Mouse (Mus musculus) adrenal gland, adult 18-20 months (tissue): ENCODE measurements around the gene Klhdc7b. TPM values are rescaled to one million over a fixed set of nuclear protein-coding genes. Genes with fewer than 3 reads are reported as not detected.

ENCODE experiments used
- DNase-seq, 2 experiments: peaks; one replicate each; pipeline ENCODE4 v3.0.0; 2021 to 2022; ENCODE audit warnings: low spot score in 2 of 2
- total RNA-seq, 2 experiments: library from RNA; stranded (reverse); gene quantifications; 1 replicate in 1 of 2; 2 replicates in 1 of 2; pipeline ENCODE4 v1.2.3; 2021

Gene Klhdc7b
- total RNA-seq, 2 experiments from 2014 or later: not detected

DNA sequence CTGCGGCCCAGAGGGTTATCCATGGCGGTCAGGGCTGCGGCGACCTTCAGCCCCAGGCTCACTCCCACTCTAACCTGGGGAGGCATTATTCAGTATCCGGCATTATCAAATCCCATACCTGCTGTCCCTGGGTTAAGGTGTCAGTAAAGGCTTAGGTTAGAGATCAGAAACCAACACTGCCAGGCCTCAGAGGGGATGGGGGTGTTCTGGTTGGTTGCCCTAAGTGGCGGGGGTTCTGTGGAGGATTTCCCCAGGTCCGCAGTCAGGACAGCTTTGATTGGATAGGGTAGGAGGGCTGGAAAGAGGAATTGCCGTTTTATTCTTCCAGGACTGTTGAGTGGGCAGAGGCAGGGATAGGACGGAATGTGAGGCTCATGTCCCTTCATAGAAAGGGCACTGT lies 10.4 kb upstream of the Klhdc7b start:
- DNase-seq: no peak

DNA sequence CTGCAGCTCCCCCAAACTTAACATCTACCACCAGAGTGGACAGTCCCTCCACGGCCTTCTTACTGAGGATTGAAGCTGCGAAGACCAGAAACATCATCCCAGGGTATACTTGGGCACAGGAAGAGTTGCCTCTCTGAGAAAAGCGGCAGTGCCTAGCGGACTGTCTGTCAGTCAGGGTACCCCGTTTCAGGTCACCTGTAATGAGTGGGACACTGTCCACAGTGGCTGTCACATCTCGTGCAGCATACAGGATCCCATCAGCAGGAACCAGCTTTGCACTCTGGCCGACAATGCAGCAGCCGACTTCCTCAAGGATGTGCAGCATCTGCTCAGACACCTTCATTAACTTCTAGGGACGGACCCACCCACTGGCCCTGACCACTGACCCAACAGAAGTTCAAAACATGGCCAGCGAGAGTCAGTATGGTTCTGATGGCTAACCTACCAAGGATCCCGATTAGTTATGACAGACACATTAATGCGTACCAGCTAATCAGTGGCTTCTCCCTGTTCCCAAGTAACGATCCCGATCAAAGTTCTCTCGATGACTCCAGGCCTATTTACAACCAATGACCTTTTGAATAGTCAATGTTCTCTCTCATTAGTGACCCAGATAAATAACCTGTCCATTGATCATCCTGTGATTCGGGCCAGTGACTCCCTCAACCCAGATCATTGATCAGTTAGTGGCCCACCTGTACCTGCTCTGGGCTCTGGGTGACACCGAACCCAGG lies 9.7 kb upstream of the Klhdc7b start:
- DNase-seq: no peak

DNA sequence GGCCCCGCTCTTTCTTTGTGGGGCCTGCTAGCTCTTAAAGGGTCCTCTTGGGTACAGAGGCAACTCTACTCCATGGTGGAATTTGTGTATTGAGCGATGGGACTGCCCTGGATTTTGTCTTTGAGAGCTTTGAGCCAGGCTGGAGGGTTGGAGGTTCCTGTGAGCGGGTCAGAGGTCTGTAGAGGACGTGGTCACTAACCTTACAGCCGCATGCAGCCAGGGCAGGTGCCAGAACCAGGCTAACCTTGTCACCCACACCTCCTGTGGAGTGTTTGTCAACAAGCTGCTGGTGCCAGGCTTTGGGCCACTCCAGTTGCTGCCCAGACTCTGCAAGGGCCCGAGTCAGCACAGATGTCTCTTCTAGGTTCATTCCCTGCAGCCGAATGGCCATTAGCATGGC lies 8.7 kb upstream of the Klhdc7b start:
- no peak for DNase-seq

DNA sequence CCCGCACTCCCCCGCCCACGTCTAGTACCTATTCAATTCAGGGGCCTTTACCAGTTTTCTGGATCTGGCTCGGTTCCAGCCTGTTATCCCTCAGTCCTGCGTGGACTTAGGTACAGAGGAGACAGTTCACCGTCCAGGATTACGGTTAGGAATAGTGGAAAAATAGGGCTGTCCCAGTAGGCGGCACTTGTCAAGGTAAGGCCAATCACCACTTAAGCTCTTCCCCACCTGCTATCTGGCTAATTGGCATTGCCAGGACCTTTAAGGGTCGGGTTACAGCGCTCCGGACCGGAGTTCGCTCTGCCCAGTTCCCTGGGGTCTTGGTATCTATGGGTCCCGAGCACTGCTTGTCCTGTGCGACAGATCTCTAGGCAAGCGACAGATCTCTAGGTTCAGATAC lies 7.8 kb upstream of the Klhdc7b start, which contains the start of gene Tymp:
Gene Tymp (minus strand): TSS at position 83 of the 400 bp plus-strand sequence.
- DNase-seq: no peak

DNA sequence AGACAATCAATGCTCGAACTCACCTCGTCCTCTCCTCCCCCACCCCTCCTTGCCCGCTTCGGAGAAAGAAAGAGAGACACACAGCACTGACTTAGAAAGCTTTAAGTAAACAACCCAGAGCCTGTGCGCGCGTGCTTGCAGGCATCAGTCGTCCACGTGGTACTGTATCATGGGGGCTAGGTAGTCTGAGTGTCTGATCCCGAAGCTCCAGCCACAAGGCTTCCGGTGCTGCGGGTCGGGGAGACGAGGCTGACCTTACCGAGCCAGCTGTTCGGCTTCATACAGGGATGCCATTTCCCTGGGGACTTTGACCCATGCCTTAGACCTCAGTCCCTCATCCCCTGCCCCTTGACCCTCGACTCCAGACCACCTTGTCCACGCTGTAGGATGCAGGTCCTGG lies 7.4 kb upstream of the Klhdc7b start:
- no peak for DNase-seq

DNA sequence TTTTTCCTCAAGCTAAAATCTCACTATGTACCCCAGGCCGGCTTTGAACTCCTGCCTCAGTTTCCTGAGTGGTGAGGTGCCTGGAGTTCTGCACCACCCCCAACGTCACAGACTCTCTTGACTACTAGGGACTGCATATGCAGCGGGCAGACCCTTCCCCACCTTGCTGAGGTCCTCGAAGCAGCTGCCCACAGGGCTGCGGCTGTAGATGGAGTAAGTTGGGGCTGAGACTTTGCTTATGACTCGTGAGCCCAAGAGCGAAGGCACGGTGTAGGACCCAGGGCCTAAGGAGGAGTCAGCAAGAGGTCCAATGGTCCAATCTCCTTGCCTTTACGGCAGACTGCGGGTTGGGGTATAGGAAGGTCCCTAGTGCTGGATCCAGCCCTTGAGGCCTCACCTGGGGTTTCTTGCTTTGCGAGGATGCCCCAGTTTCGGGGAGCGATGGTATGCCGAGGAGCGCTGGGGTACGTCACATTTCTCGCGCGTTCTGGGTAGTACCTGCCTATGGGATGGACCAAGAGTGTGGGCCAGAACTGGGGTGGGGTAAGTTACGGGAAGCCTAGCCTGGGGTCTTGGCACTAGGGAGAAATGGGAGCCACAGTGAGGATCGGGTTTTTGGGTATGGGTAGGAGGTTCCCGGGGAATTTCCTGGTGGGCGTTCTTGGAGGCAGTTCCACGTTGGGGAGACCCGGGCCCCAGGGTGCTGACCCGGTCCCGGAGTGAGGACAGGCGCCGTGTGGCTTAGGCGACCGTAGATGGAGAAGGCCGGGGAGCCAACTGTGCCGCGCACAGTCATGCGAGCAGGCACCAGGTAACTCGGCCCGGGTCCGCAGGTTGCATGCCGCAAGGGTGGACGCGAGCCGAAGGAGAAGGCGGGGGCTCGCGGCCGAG lies 6.5 kb upstream of the Klhdc7b start:
- no peak for DNase-seq

DNA sequence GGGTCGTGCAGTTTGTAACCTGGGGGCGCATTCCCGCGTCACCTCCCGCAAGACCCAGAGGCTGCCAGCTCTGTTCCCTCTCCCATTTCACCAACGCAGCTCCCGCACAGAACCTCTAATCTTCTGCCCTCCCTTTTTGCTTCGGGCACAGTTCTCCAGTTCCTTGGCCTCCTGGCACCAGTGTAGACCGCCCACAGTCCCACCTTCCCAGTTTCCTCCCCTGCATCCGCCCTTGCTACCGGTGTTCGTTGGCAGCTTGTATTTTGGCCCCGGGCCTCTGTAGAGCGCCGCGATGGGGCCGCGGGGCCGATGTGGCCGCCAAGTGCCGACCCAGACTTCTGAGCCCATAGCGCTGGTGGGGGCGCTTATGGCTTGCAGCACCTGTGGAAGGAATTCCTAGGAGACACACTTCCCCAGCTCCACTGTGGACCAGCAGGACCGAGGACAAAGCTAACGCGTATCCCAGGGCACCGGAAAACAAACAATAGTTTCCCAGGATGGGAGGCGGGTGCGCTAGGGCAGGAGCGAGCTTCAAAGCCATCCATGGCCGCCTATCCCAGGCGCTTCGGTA lies 5.8 kb upstream of the Klhdc7b start, which contains the start of gene Odf3b:
Gene Odf3b (minus strand): TSS at position 452 of the 571 bp plus-strand sequence.
- no peak for DNase-seq

DNA sequence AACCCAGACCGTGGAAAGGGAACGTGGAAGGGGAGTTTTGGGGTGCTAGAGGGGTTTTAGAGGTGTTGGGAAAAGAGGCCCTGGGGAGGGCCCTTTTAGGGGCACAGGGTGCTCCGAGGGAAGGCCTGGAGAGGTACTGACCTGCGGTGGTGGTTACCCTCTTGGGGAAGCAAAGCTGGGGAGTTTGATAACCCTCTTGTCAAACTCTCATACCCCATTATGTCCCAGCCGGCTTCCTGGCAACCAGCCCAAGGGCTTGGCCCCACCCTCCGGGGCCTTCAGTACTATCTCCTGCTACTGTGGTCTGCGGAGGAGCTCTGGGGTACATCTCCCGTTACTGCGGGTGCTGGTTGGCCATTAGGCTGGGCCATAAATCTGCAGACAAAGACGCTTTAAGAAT lies 5.3 kb upstream of the Klhdc7b start:
- no peak for DNase-seq

DNA sequence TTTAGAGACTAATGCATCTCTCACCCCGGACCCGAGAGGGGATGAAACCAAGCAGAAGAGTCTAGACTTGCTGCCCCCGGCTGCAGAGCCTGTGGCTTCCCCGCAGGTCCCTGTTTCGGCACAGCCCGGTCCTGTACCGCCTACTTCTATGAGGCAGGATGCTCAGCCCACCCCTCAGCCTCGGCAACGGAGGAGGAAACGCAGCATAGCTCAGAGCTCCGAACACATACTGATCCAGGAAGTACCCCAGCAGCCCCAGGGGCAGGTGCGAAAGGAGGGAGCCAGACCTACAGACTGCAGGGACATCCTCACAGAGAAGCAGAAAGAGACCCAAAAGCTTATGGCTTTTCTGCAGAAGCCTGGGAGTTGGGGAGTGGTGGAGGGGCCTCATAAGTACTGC lies 2.4 kb downstream of the Klhdc7b start:
- DNase-seq: peak in 1 of 2 experiments; percentile 7

DNA sequence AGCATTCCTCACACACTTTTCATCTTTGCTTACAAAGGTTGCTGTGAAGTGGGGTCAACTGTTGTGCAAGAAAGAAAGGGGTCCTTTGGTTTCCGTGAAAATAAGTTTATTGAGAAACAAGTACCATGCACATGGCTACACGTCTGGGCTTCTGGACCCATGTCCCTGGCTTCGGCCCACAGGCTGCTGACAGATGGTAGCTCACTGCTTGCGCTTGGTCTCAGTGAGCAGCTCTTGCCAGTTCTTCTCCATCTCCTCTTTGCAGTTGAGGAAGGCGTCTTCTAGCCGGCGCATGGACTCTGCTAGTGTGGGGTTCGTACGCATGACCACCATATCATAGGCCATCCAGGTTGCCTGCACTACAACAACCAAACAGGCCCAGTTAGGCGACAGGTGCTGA lies 5.4 kb downstream of the Klhdc7b start:
- DNase-seq: no peak

DNA sequence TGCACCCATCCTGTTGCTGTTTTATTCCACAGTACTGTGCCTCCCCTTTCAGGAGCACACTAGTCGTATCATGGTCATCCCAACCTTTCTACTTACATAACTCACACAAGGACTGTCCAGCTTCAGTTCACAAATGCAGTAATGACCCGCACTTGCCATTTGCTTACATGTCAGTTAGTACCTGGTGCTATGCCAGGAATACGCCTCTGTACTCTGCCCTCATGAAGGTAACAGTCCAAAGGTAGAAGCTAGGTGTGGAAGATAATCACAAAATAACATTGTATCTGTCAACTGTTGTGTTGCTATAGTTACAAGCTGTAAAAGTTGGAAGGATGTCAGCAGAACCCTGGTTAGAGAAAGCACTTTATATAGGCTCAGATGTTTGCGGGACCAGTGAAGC lies 12.2 kb downstream of the Klhdc7b start:
- no peak for DNase-seq

DNA sequence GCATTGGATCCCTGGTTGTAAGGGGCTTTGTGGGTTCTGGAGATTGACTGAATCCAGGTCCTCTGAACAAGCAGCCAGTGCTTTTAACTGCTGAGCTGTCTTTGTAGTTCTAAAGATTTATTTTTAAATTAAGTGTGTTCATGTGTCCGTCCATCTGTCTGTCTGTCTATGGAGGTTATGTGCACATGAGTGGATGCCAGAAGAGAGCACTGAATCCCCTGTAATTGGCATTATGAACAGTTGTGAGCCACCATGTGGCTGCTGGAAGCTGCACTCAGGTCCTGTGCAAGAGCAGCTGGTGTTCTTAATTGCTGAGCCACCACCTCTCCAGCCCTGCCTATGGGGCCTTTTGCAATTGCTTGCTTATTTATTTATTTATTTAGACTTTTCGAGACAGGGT lies 13.4 kb downstream of the Klhdc7b start:
- DNase-seq: no peak

DNA sequence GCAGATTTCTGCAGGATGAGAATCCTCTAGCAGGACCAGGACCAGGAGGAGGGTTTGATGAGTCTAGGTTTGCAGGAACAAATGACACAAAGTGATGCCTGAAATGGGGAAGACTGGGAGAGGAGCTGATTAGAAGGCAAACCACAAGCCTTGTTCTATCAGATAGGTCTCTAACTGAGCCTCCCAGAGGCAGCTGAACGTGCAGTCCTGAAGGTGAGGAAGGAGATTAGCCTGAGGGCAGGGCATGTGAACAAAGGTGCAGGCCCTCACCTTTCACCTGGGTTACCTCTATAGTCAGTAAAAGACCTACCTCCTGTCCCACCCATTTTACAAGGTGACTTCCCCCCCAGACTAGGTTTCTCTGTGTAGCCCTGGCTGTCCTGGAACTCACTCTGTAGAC lies 15.0 kb downstream of the Klhdc7b start:
- DNase-seq: peak in 1 of 2 experiments; percentile 4

DNA sequence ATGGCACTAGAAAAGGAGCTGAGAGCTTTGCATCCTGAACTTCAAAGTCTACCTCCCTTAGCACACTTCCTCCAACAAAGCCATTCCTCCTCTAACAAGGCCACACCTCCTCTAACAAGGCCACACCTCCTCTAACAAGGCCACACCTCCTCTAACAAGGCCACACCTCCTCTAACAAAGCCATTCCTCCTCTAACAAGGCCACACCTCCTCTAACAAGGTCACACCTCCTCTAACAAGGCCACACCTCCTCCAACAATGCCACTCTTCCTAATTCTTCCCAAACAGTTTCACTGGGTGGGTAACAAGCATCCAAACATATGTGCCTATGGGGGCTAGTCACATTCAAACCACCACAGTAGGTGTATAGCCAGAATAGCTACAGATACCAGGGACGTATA lies 17.8 kb downstream of the Klhdc7b start:
- DNase-seq: no peak

DNA sequence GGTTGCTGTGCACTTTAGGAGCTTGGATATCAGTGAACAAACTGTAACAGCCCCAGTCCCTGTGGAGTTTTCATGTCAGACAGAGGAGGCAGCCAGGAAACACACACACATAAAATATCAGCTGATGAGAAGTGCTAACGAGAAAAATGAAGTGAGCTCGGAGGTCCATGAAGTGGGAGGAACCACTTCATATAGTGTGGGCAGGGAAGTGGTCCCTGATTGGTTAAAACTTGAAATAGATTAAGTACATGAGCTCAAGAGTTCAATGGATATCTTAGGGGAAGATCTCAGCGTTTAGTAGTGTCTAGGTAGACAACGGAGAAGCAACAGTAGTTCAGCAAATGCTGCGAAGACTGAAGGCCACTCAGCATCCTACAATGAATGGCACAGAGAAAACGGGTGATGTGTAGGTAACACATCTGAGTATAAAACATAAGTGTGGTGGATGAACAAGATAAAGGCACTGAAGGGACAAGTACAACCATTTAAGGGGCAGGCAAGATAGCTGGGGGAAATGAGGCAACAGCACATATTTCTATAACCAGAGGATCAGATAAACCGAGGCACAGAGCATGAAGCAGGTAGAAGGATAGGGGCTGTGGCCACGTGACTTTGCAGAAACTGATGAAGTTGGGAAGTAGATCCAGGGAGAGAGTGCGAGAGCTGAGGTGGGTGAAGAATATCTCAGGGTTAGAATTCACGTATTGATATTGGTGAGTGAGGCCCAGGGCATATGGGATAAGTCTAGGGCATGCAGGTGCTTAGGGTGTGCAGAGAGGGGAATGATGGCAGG lies 20.3 kb downstream of the Klhdc7b start:
- no peak for DNase-seq

DNA sequence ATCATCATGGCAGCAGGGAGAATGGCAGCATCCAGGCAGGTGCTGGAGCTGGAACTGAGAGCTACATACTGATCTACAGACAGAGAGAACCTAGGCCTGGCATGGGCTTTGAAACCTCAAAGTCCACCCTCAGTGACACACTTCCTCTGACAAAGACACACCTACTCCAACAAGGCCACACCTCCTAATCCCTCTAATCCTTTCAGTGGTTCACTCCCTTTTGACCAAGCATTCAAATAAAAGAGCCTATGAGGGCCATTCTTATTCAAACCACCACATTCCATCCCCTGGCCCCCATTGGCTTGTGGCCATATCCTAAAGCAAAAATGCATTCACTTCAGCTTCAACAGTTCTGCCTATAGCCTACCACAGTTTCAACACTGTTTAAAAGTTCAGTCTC lies 22.0 kb downstream of the Klhdc7b start:
- no peak for DNase-seq

DNA sequence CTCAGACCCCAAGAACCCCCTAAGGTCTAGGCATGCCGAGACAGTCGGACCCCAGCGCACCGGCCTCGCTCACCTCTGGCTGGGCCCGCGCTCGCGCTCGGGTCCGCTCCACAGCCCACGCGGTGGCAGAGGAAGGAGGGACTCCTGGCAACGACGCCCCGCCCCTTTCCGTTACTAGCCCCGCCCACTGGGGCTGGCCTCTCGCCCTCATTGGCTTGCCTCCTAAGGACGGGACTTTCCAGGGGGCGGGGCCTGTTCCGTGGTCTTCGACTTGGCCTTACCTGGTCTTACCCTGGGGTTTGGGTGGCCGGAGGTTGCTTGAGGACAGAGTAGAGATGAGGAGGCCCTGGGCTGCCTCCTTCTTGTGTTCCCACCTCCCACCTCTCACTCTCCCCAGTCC lies 25.4 kb downstream of the Klhdc7b start, which contains the start of gene Syce3:
Gene Syce3 (minus strand): TSS at position 386 of the 400 bp plus-strand sequence.
- no peak for DNase-seq

DNA sequence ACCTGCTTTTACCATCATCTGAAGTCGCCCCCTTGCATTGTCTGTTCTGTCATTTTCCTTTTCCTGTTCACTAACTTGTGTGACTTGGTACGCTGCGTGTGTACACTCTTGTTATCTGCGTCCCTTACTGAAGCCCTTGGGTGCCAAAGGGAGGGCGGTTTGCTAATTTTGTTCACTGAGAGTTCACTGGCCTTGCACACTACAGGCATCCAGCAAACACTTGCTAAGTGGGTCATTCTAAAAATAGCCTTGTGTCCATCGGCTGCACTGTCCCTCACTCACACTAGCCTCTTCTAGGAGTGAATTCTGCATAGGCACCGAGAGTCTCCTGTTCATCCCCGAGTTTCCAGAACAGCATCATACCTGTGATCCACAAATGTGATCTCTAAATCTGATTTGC lies 30.6 kb downstream of the Klhdc7b start:
- no peak for DNase-seq

DNA sequence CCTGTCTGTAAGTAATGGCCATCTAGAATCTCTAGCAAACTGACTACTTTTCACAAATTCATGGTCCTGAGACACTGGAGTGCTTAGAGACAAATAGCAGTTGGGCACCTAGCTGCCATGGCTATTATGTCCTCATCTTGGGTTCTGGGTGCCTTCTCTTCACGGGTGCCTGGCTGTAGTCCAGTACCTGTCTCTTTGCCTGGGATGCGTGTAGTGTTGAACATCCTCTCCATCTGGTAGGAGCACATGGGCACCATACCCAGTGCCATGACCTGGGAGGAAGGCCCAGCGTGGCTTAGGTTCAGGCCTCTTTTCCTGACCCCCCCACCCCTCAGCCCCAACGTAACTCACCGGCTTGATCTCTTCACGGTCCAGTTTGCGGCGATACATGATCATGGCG lies 37.2 kb downstream of the Klhdc7b start:
- DNase-seq: no peak

DNA sequence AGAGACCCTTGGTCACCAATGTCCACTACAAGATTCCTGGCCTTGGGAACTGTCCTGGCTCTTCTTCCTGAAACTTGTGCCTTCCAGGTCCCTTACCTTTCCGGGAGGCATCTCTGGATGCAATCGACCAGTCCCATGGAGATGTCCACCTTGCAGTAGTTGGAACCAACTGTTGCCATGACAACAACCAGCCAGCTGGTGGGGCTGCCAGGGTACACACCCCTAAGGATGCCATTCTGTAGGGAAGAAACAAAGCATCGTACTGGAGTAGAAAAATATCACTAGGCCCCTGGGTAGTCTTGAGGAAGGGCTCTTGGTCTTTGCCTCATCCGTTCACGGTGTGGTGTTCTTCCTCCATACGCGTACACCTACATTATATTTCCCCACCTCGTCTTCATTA lies 39.9 kb downstream of the Klhdc7b start:
- DNase-seq: no peak

DNA sequence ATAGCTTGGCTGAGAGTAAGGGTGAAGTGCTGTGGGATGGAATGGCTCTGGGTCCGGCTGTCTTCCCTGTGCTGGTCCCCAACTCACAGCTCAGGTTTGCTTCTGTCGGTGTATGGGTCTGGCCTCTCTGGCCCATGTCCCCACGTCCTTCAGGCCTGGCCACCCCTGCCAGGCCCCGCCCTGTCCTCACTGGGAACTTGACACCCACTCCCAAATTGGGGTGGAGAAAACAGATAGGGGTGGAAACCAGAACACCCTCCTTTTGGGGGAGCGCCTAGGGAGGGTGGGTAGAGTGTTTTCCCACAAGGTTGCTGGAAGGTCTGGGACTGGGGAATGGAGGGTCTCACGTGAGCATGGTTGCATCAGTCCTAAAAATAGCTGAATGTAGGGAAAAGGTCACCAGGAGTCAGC lies 41.0 kb downstream of the Klhdc7b start, which contains the start of gene Cpt1b:
Gene Cpt1b (minus strand): TSS at position 153 of the 411 bp plus-strand sequence.
- no peak for DNase-seq
